Mouse (Mus musculus) erythroblast, embryonic 14.5 days (primary cell): ENCODE data around the gene Cpa5.

Experiments
- GATA1 ChIP-seq: IDR thresholded peaks from 2 replicates; pipeline ENCODE4 v1.6.1; 2012; ENCODE audit warnings: low read length, inconsistent platforms, mixed read lengths
- TAL1 ChIP-seq: IDR thresholded peaks from 3 replicates; pipeline ENCODE4 v1.6.1; 2012; ENCODE audit warnings: low read length, inconsistent platforms, mixed read lengths

GRCm38 (mm10) chr6:30617020-30617958 is 6.5 kb downstream of the Cpa5 start:
- TF ChIP-seq GATA1 = no peak
- no peak for TF ChIP-seq TAL1
